Mouse (Mus musculus) heart, adult 11 months (tissue): ENCODE results near the gene Rbm28.

Experiments used
- DNase-seq: peaks from one replicate; pipeline ENCODE4 v3.0.0; 2022

The Rbm28 gene

GRCm38 (mm10) chr6:29164314-29165244 lies at the start of gene Rbm28:
TSS of gene Rbm28 (minus strand) at chr6:29165006.
- DNase-seq, result peak; percentile 98

- DNase-seq, result peak; percentile 99
Measured at GRCm38 (mm10) chr6:29214245-29214644, 49.4 kb upstream of the Rbm28 start.

GRCm38 (mm10) chr6:29213436-29213835 lies 48.6 kb upstream of the Rbm28 start:
- no peak for DNase-seq

GRCm38 (mm10) chr6:29211806-29212492 lies 47.1 kb upstream of the Rbm28 start:
- peak; percentile 99 for DNase-seq

GRCm38 (mm10) chr6:29211146-29211545 lies 46.3 kb upstream of the Rbm28 start:
- DNase-seq, result peak; percentile 91

GRCm38 (mm10) chr6:29210231-29210936 lies 45.6 kb upstream of the Rbm28 start:
- peak; percentile 88 for DNase-seq

GRCm38 (mm10) chr6:29208178-29208577 lies 43.4 kb upstream of the Rbm28 start:
- peak; percentile 84 for DNase-seq

GRCm38 (mm10) chr6:29207017-29207416 lies 42.2 kb upstream of the Rbm28 start:
- DNase-seq, result peak; percentile 83

GRCm38 (mm10) chr6:29206006-29206405 lies 41.2 kb upstream of the Rbm28 start:
- peak; percentile 89 for DNase-seq

GRCm38 (mm10) chr6:29204932-29205614 lies 40.3 kb upstream of the Rbm28 start:
- peak; percentile 96 for DNase-seq

GRCm38 (mm10) chr6:29203861-29204585 lies 39.2 kb upstream of the Rbm28 start:
- peak; percentile 89 for DNase-seq

GRCm38 (mm10) chr6:29203096-29203495 lies 38.3 kb upstream of the Rbm28 start:
- DNase-seq, result peak; percentile 89

- peak; percentile 90 for DNase-seq
Measured at GRCm38 (mm10) chr6:29201988-29202387, 37.2 kb upstream of the Rbm28 start.

- DNase-seq, result peak; percentile 86
Measured at GRCm38 (mm10) chr6:29201341-29201740, 36.5 kb upstream of the Rbm28 start.

GRCm38 (mm10) chr6:29200496-29200895 lies 35.7 kb upstream of the Rbm28 start:
- peak; percentile 86 for DNase-seq

- peak; percentile 88 for DNase-seq
Measured at GRCm38 (mm10) chr6:29199223-29199855, 34.5 kb upstream of the Rbm28 start.

GRCm38 (mm10) chr6:29198309-29199222 lies 33.8 kb upstream of the Rbm28 start:
- peak; percentile 99 for DNase-seq

- peak; percentile 97 for DNase-seq
Measured at GRCm38 (mm10) chr6:29195846-29196698, 31.3 kb upstream of the Rbm28 start.

GRCm38 (mm10) chr6:29195146-29195545 lies 30.3 kb upstream of the Rbm28 start:
- DNase-seq, result peak; percentile 85
